Mouse (Mus musculus): Measurements from ENCODE around the gene Rcvrn. TPM values are rescaled to one million over a fixed set of nuclear protein-coding genes. Genes with fewer than 3 reads are reported as not detected.

Rcvrn gene
- total RNA-seq, 2 experiments from 2014 or later: 0.27 TPM; not detected in 1

Other genes with a start within 250 kb of the Rcvrn start
- gene Gas7, start 239.9 kb upstream of the Rcvrn start, total RNA-seq (2021): 10 to 100 TPM in 1 of 2 experiments, 1 to 10 TPM in 1; 9.2 to 12.2 TPM
- under 1 TPM; 0.19 to 0.51 TPM for gene Glp2r, start 75.8 kb downstream of the Rcvrn start, total RNA-seq (2021)
- not detected for gene Gsg1l2, start 79.3 kb downstream of the Rcvrn start, total RNA-seq (2021)
- gene Dhrs7c, start 102.9 kb downstream of the Rcvrn start, total RNA-seq (2021): 100 to 1,000 TPM; 392 to 453 TPM
- under 1 TPM; 0.33 to 0.64 TPM for gene Usp43, start 226.8 kb downstream of the Rcvrn start, total RNA-seq (2021)

Data from gastrocnemius, postnatal 25 days (tissue).